Mouse (Mus musculus): Measurements from ENCODE around the gene Fam118a. TPM values are rescaled to one million over a fixed set of nuclear protein-coding genes. Genes with fewer than 3 reads are reported as not detected.
A peak's percentile ranks its signal among the peaks of the same experiment; 100 is the strongest.

The Fam118a gene
- polyA plus RNA-seq, 1 experiment from 2014 or later = 51.2 TPM

- H3K27me3 ChIP-seq = no peaks in the 10 kb centered on the region
- ChIA-PET POLR2A (interaction anchor here (1.1 to 1.8 kb wide), 3 partner anchors 14 to 30 kb away, joined by 3 to 5 read pairs (median 4); no protein-coding TSS in a partner anchor), CTCF (interaction anchor here (0.8 kb wide), 1 partner anchor 111 kb away, joined by 3 read pairs; no protein-coding TSS in a partner anchor)
- no peak for TF ChIP-seq CTCF (IDR thresholded peaks at IDR 0.05)
- peak; percentile 87 for ATAC-seq
- DNase-seq (ENCODE audit: low read depth, low spot score) = peak; percentile 75
- in situ Hi-C loops (cut with MboI; ENCODE audit: low pct_unique_long_range_greater_than_20kb) = no loop called here
These were observed 8.0 kb downstream of the Fam118a start for GRCm38 (mm10) chr15:85036566-85037342.

DNA sequence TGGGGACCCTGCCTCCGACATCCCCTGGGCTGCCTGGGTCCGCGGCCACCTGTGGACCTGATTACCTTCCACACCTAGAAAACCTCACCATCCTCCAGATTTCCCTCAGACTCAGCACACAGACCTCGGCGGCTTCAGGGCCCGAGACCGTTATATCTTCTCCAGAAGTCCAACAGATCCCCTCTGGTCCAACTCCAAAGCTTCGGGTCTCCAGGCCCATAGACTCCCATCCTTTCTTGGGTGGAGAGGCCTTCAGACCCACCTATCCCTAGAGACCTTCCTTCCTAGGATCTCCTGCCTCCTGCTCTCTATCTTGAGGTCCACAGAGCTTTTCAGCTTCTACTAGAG, 8.6 kb downstream of the Fam118a start:
- ChIA-PET POLR2A (interaction anchor here (1.1 to 1.8 kb wide), 3 partner anchors 15 to 30 kb away, joined by 3 to 5 read pairs (median 4); no protein-coding TSS in a partner anchor), CTCF (interaction anchor here (1.3 kb wide), 1 partner anchor 41 kb away, joined by 3 read pairs; no protein-coding TSS in a partner anchor)
- TF ChIP-seq CTCF (IDR thresholded peaks at IDR 0.05) = no peak
- DNase-seq (ENCODE audit: low read depth, low spot score) (no peak), ATAC-seq (no peak)
- no peaks in the 10 kb centered on the region for H3K27me3 ChIP-seq
- in situ Hi-C loops (cut with MboI; ENCODE audit: low pct_unique_long_range_greater_than_20kb) = no loop called here

DNA sequence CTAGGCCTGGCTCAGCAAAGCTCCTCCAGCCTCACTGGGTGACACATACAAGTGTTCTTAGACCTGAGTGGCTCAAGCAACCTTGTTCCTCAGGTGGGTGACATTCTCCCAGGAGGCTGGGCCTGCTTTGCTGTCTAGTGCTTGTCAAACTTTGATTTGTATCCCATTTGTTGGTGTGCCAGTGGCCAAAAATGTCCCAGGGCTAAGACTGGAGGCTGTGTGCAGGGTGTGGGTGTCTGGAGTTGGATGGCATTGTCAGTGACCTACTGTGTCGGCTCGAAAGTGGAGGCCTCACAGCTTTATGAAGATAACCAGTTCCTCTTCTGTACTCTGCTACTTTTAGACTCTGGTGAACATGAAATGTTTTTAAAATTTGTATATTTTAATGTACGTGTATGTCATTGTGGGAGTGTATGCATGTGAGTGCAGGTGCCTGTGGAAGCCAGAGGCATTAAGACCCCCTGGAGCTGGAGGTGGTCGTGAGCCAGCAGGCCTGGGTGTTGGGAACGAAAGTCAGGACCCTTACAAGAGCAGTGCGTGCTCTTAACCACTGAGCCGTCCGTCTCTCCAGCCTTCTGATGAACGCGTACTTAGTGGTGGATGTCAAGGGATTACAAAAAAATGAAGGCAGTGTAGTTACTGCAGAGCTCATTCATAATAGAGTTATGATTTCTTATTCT, 12.9 kb downstream of the Fam118a start:
- ATAC-seq (peak; percentile 4), DNase-seq (ENCODE audit: low read depth, low spot score) (no peak)
- TF ChIP-seq CTCF (IDR thresholded peaks at IDR 0.05) = no peak
- ChIA-PET CTCF (interaction anchor here (0.9 to 1.9 kb wide), 13 partner anchors 21 to 117 kb away, joined by 3 to 15 read pairs (median 4); no protein-coding TSS in a partner anchor), POLR2A (interaction anchor here (0.6 to 1.2 kb wide), 4 partner anchors 12 to 327 kb away, joined by 3 to 5 read pairs (median 4); no protein-coding TSS in a partner anchor)
- H3K27me3 ChIP-seq = no peaks in the 10 kb centered on the region
- in situ Hi-C loops (cut with MboI; ENCODE audit: low pct_unique_long_range_greater_than_20kb) = loop anchor here (5.0 kb wide), 1 partner anchor 39 kb away; no protein-coding TSS in a partner anchor

DNA sequence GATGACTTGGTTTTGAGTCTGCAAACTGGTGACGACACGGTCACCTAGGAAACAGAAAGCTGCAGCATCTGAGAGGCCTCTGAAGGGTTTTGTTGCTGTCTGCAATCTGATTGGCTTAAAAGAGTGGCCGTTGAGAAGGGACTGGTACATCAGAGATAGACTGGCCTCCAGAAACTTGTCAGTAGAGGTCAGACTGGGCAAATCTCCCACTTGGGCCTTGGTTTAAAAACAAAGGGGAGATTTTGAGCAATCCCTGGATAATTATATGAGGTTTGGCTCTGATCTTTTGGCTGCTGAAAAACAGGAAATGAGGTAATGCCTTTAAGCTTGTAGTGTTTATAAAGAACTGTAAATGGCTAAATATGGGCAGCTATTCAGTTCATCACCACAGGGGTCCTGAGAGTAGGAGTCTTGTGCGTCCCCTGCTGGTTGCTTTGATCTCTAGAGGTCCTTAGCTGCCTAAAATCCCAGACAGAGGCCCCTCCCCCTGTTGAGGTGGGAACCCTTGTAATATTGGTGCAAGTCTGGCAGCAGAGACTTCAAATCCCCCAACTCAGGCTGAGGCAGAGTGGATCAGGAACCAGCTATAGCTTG, 13.7 kb downstream of the Fam118a start:
- TF ChIP-seq CTCF (IDR thresholded peaks at IDR 0.05) = no peak
- ATAC-seq (peak; percentile 81), DNase-seq (ENCODE audit: low read depth, low spot score) (peak; percentile 91)
- ChIA-PET CTCF (interaction anchor here (0.9 to 3.8 kb wide), 17 partner anchors 11 to 117 kb away, joined by 3 to 15 read pairs (median 4); no protein-coding TSS in a partner anchor), POLR2A (interaction anchor here (0.6 to 1.2 kb wide), 3 partner anchors 11 to 328 kb away, joined by 3 to 5 read pairs (median 4); no protein-coding TSS in a partner anchor)
- no peaks in the 10 kb centered on the region for H3K27me3 ChIP-seq
- in situ Hi-C loops (cut with MboI; ENCODE audit: low pct_unique_long_range_greater_than_20kb) = loop anchor here (5.0 kb wide), 1 partner anchor 40 kb away; no protein-coding TSS in a partner anchor

GRCm38 (mm10) chr15:85043116-85043515, 14.4 kb downstream of the Fam118a start:
- in situ Hi-C loops (cut with MboI; ENCODE audit: low pct_unique_long_range_greater_than_20kb) = loop anchor here (5.0 kb wide), 1 partner anchor 41 kb away; no protein-coding TSS in a partner anchor
- ChIA-PET POLR2A (no interaction called here), CTCF (interaction anchor here (0.9 to 3.8 kb wide), 16 partner anchors 11 to 118 kb away, joined by 3 to 15 read pairs (median 4); no protein-coding TSS in a partner anchor)
- ATAC-seq (no peak), DNase-seq (ENCODE audit: low read depth, low spot score) (no peak)
- TF ChIP-seq CTCF (IDR thresholded peaks at IDR 0.05) = no peak
- no peaks in the 10 kb centered on the region for H3K27me3 ChIP-seq

GRCm38 (mm10) chr15:85043761-85044160, 15.0 kb downstream of the Fam118a start:
- DNase-seq (ENCODE audit: low read depth, low spot score) (no peak), ATAC-seq (no peak)
- in situ Hi-C loops (cut with MboI; ENCODE audit: low pct_unique_long_range_greater_than_20kb) = loop anchor here (5.0 kb wide), 1 partner anchor 41 kb away; no protein-coding TSS in a partner anchor
- ChIA-PET CTCF (interaction anchor here (1.7 to 3.8 kb wide), 6 partner anchors 12 to 119 kb away, joined by 3 to 15 read pairs (median 6); no protein-coding TSS in a partner anchor), POLR2A (no interaction called here)
- no peak for TF ChIP-seq CTCF (IDR thresholded peaks at IDR 0.05)
- H3K27me3 ChIP-seq = no peaks in the 10 kb centered on the region

- ChIA-PET POLR2A (interaction anchor here (0.6 kb wide), 1 partner anchor 13 kb away, joined by 4 read pairs; no protein-coding TSS in a partner anchor), CTCF (interaction anchor here (0.7 to 1.5 kb wide), 3 partner anchors 13 to 47 kb away, joined by 3 read pairs; no protein-coding TSS in a partner anchor)
- ATAC-seq (no peak), DNase-seq (ENCODE audit: low read depth, low spot score) (no peak)
- H3K27me3 ChIP-seq = no peaks in the 10 kb centered on the region
- in situ Hi-C loops (cut with MboI; ENCODE audit: low pct_unique_long_range_greater_than_20kb) = no loop called here
- TF ChIP-seq CTCF (IDR thresholded peaks at IDR 0.05) = no peak
These were observed 17.6 kb downstream of the Fam118a start for GRCm38 (mm10) chr15:85046230-85046950.

DNA sequence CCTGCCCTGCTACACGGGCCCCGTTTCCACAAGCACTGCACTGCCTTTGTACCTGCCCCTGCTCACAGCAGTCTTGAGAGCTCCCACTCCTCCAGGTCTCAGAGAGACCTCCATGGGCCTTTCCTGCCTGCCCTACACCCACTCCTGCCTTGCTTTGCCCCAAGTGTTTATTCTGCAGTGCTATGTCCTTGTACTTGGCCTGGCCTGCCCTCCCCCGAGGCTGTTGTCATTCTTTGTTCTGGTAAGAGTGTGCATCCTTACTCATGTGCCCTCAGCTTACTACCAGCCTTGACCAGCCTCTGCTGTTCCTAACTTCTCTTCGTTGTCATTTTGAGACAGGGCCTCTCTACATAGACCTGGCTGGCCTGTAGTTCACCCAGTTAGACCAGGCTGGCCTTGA, 19.1 kb downstream of the Fam118a start:
- CTCF ChIA-PET = interaction anchor here (1.2 kb wide), 1 partner anchor 12 kb away, joined by 3 read pairs; no protein-coding TSS in a partner anchor
- in situ Hi-C loops (cut with MboI; ENCODE audit: low pct_unique_long_range_greater_than_20kb) = no loop called here
- ATAC-seq (no peak), DNase-seq (ENCODE audit: low read depth, low spot score) (no peak)
- no peak for TF ChIP-seq CTCF (IDR thresholded peaks at IDR 0.05)
- POLR2A ChIA-PET = no interaction called here
- no peaks in the 10 kb centered on the region for H3K27me3 ChIP-seq

- in situ Hi-C loops (cut with MboI; ENCODE audit: low pct_unique_long_range_greater_than_20kb) = no loop called here
- ChIA-PET CTCF (no interaction called here), POLR2A (no interaction called here)
- no peaks in the 10 kb centered on the region for H3K27me3 ChIP-seq
- DNase-seq (ENCODE audit: low read depth, low spot score) = no peak
- no peak for ATAC-seq
- TF ChIP-seq CTCF (IDR thresholded peaks at IDR 0.05) = no peak
These were observed 21.0 kb downstream of the Fam118a start for GRCm38 (mm10) chr15:85049758-85050157.
